Mouse (Mus musculus): Measurements from ENCODE around the gene Pmvk.

- TF ChIP-seq CTCF (IDR thresholded peaks at IDR 0.05) = no peak
- TF ChIP-seq EP300 (IDR thresholded peaks at IDR 0.05; ENCODE audit: insufficient read depth, low read depth, low read length) = no peak
These were observed 13.7 kb upstream of the Pmvk start for GRCm38 (mm10) chr3:89440691-89441090.
